ENCODE assay signal across 8 mouse cellular contexts in the genomic region with DNA sequence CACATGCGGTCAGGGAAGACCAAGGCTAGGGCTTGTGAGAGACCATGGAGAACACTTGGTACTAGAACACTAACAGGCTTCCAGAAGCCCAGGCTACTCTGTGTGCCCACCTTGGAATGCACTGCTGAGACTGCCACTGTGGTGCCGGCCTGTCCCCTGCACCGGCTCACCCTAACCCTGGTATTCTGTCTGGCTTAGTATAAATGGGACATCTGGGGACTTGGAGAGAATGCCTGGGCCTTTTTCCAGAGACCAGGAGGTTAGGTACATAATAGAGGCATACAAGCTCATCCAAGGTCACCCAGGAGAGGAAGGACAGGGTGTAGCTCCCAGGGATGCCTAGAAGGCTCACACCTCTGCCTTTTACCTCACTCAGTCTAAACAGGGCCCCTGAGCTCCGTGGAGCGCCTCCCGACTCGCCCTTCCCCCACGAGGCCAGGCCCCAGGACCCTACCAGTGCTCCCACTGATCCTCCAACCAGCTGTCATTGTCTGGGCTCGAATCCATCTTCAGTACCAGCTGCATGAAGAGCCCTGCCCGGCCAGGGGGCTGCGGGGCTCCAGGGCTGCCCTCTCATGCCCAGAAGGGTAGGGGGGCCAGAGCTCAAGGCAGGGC. TPM values are rescaled to one million over a fixed set of nuclear protein-coding genes. Genes with fewer than 3 reads are reported as not detected.
A peak's percentile ranks its signal among the peaks of the same experiment; 100 is the strongest.
DNase-seq lines count a peak whose midpoint lies in the region; ATAC-seq and TF ChIP-seq lines count a peak whose summit lies in the region.

No protein-coding gene starts in this region.

- no peak for TF ChIP-seq CTCF in gastrocnemius, adult 2 months (IDR thresholded peaks at IDR 0.05)
- no peak for TF ChIP-seq CTCF in stomach, postnatal 0 days (IDR thresholded peaks at IDR 0.05; ENCODE audit: low read depth)

- WGBS in limb, embryonic 15.5 days = 20% methylated on average over 11 of the region's 11 CpGs
- 28% methylated on average over 11 of the region's 11 CpGs for whole genome bisulfite sequencing in stomach, postnatal 0 days

- H3K4me3 ChIP-seq in gastrocnemius, adult 2 months = peak overlapping the region; percentile 66
- H3K4me3 ChIP-seq in limb, embryonic 15.5 days = peak overlapping the region; percentile 35
- H3K4me3 ChIP-seq in stomach, postnatal 0 days (ENCODE audit: low read depth, low read length) = peak overlapping the region; percentile 32

- no peaks in the 10 kb centered on the region for H3K9me3 ChIP-seq in limb, embryonic 15.5 days
- no peaks in the 10 kb centered on the region for H3K9me3 ChIP-seq in stomach, postnatal 0 days (ENCODE audit: control insufficient read depth, low read length)

- DNase-seq in gastrocnemius, adult 2 months = no peak
- DNase-seq in gastrocnemius, adult 18-20 months (ENCODE audit: low spot score) = no peak
- DNase-seq in retina, postnatal 7 days (ENCODE audit: low read depth, low spot score) = peak; percentile 32
- DNase-seq in retina, postnatal 1 day = no peak
- DNase-seq in stomach, postnatal 0 days (ENCODE audit: low spot score) = no peak
- no peak for DNase-seq in gastrocnemius, postnatal 4 days (ENCODE audit: low spot score in 2 of 2)

- peak overlapping the region; percentile 51 for H3K4me2 ChIP-seq in limb, embryonic 15.5 days
- H3K4me2 ChIP-seq in stomach, postnatal 0 days (replicated peaks; ENCODE audit: low read depth) = peak overlapping the region; percentile 53

- no peaks in the 10 kb centered on the region for H3K27me3 ChIP-seq in limb, embryonic 15.5 days
- H3K27me3 ChIP-seq in stomach, postnatal 0 days (ENCODE audit: control insufficient read depth, insufficient read depth, low read length) = no peaks in the 10 kb centered on the region

- no peak for ATAC-seq in limb, embryonic 15.5 days (ENCODE audit: insufficient number of reproducible peaks, low FRiP score, low TSS enrichment, low read depth)
- no peak for ATAC-seq in stomach, postnatal 0 days (ENCODE audit: low FRiP score, low TSS enrichment)
- ATAC-seq in monocyte, adult 5-6 weeks (replicated peaks; ENCODE audit: insufficient number of reproducible peaks, low FRiP score, low TSS enrichment, poor library complexity, severe bottlenecking) = no peak

- H3K27ac ChIP-seq in gastrocnemius, adult 2 months = peak overlapping the region; percentile 76
- peak overlapping the region; percentile 61 for H3K27ac ChIP-seq in limb, embryonic 15.5 days
- peak overlapping the region; percentile 40; the same call in 1 of the 2 replicates for H3K27ac ChIP-seq in stomach, postnatal 0 days (replicated peaks)

- peaks cover 6% of the 10 kb centered on the region for H3K36me3 ChIP-seq in limb, embryonic 15.5 days
- no peaks in the 10 kb centered on the region for H3K36me3 ChIP-seq in stomach, postnatal 0 days (ENCODE audit: control insufficient read depth, insufficient read depth, low read length)

- intact Hi-C loops in gastrocnemius, adult 2 months (cut with DNase I) = no loop called here

- H3K4me1 ChIP-seq in limb, embryonic 15.5 days = peaks cover 50% of the 10 kb centered on the region
- 0 out of 2 replicates have a peak, but pooled peaks cover 3% of the 10 kb centered on the region for H3K4me1 ChIP-seq in stomach, postnatal 0 days (replicated peaks; ENCODE audit: control insufficient read depth, insufficient read depth)

- 0 out of 2 replicates have a peak overlapping the region, but pooled peaks have one; percentile 14 for H3K9ac ChIP-seq in limb, embryonic 15.5 days
- peak overlapping the region; percentile 63 for H3K9ac ChIP-seq in stomach, postnatal 0 days (ENCODE audit: low read length)

- no peak for TF ChIP-seq EP300 in stomach, postnatal 0 days (optimal IDR thresholded peaks at IDR 0.05)

RNA-seq across cellular contexts. Expression of gene Mapk8ip1, which starts 9.3 kb away (rescaled TPM):
- total RNA-seq in gastrocnemius, adult 2 months (2021) = 1 to 10 TPM; 3.0 to 3.9 TPM
- total RNA-seq in gastrocnemius, adult 18-20 months (2021) = 1 to 10 TPM; 2.8 to 2.9 TPM
- 23.8 and 27.0 TPM in 2 replicates for polyA plus RNA-seq in limb, embryonic 15.5 days (2015; fragmentation: Nextera tagmentation; extraction: Ambion mirVana)
- polyA plus RNA-seq in stomach, postnatal 0 days (2015; fragmentation: Nextera tagmentation; extraction: Ambion mirVana) = 10.3 and 12.5 TPM in 2 replicates
- total RNA-seq in gastrocnemius, postnatal 4 days (2021) = 10 to 100 TPM; 41.2 to 41.5 TPM
- total RNA-seq in monocyte, adult 5-6 weeks (2017) = not detected in 3 replicates

RNA-seq across cellular contexts. Expression of gene 1700029I15Rik, which starts 9.5 kb away (rescaled TPM):
- total RNA-seq in gastrocnemius, adult 2 months (2021) = 1 to 10 TPM in 1 of 2 experiments, under 1 TPM in 1; 0.69 to 1.1 TPM
- under 1 TPM; 0.66 to 0.73 TPM for total RNA-seq in gastrocnemius, adult 18-20 months (2021)
- 3.5 TPM in 2 replicates for polyA plus RNA-seq in limb, embryonic 15.5 days (2015; fragmentation: Nextera tagmentation; extraction: Ambion mirVana)
- polyA plus RNA-seq in stomach, postnatal 0 days (2015; fragmentation: Nextera tagmentation; extraction: Ambion mirVana) = 1.7 and 2.3 TPM in 2 replicates
- 1 to 10 TPM; 1.8 to 2.6 TPM for total RNA-seq in gastrocnemius, postnatal 4 days (2021)
- total RNA-seq in monocyte, adult 5-6 weeks (2017) = 1.6 to 6.7 TPM (median 4.8 TPM) in 3 replicates

RNA-seq across cellular contexts. Expression of gene Large2, which starts 17.1 kb away (rescaled TPM):
- total RNA-seq in gastrocnemius, adult 2 months (2021) = under 1 TPM in 1 of 2 experiments, not detected in 1; 0.64 TPM
- total RNA-seq in gastrocnemius, adult 18-20 months (2021) = under 1 TPM in 1 of 2 experiments, not detected in 1; 0.57 TPM
- 17.6 and 18.4 TPM in 2 replicates for polyA plus RNA-seq in limb, embryonic 15.5 days (2015; fragmentation: Nextera tagmentation; extraction: Ambion mirVana)
- 8.7 and 9.4 TPM in 2 replicates for polyA plus RNA-seq in stomach, postnatal 0 days (2015; fragmentation: Nextera tagmentation; extraction: Ambion mirVana)
- under 1 TPM in 1 of 2 experiments, not detected in 1; 0.47 TPM for total RNA-seq in gastrocnemius, postnatal 4 days (2021)
- not detected in 3 replicates for total RNA-seq in monocyte, adult 5-6 weeks (2017)

RNA-seq across cellular contexts. Expression of gene Pex16, which starts 17.3 kb away (rescaled TPM):
- 10 to 100 TPM; 15.9 to 19.5 TPM for total RNA-seq in gastrocnemius, adult 2 months (2021)
- 10 to 100 TPM; 18.6 to 20.0 TPM for total RNA-seq in gastrocnemius, adult 18-20 months (2021)
- polyA plus RNA-seq in limb, embryonic 15.5 days (2015; fragmentation: Nextera tagmentation; extraction: Ambion mirVana) = 25.2 and 27.6 TPM in 2 replicates
- polyA plus RNA-seq in stomach, postnatal 0 days (2015; fragmentation: Nextera tagmentation; extraction: Ambion mirVana) = 33.5 and 38.3 TPM in 2 replicates
- total RNA-seq in gastrocnemius, postnatal 4 days (2021) = 10 to 100 TPM; 23.0 to 23.1 TPM
- 17.0 to 22.6 TPM (median 20.1 TPM) in 3 replicates for total RNA-seq in monocyte, adult 5-6 weeks (2017)

RNA-seq across cellular contexts. Expression of gene Cry2, which starts 42.0 kb away (rescaled TPM):
- 10 to 100 TPM; 12.5 to 26.8 TPM for total RNA-seq in gastrocnemius, adult 2 months (2021)
- total RNA-seq in gastrocnemius, adult 18-20 months (2021) = 10 to 100 TPM; 18.5 to 21.2 TPM
- polyA plus RNA-seq in limb, embryonic 15.5 days (2015; fragmentation: Nextera tagmentation; extraction: Ambion mirVana) = 40.3 and 41.5 TPM in 2 replicates
- 14.8 and 17.3 TPM in 2 replicates for polyA plus RNA-seq in stomach, postnatal 0 days (2015; fragmentation: Nextera tagmentation; extraction: Ambion mirVana)
- total RNA-seq in gastrocnemius, postnatal 4 days (2021) = 10 to 100 TPM; 47.6 to 59.3 TPM
- total RNA-seq in monocyte, adult 5-6 weeks (2017) = 4.2 to 10.6 TPM (median 7.3 TPM) in 3 replicates

Comparison
In these comparisons a context has a peak if more than half of its experiments do, and no peak if none do; other contexts are left out.
1. RNA of gene Mapk8ip1, which starts 9.3 kb away (total RNA-seq): 41.2 to 41.5 TPM in gastrocnemius, postnatal 4 days; 3.0 to 3.9 TPM in gastrocnemius, adult 2 months, 2.8 to 2.9 TPM in gastrocnemius, adult 18-20 months and not detected in monocyte, adult 5-6 weeks; every median in the first group is over 4 times any median in the second.
2. Peak in every context shown above with its lines, with median percentiles within 50 percentile points of each other: H3K27ac ChIP-seq and H3K4me3 ChIP-seq.